Mouse (Mus musculus) liver, embryonic 14.5 days (tissue): ENCODE measurements around the gene Hps1. TPM values are rescaled to one million over a fixed set of nuclear protein-coding genes. Genes with fewer than 3 reads are reported as not detected.

Source experiments
- ATAC-seq: fragments of 200-750 bp; cut with Nextera tagmentation; 2 replicates; pipeline ENCODE4 v1.8.0; 2017; ENCODE audit warnings: moderate number of reproducible peaks, mild to moderate bottlenecking, moderate library complexity; ENCODE audit not compliant: insufficient read depth
- DNase-seq, 3 experiments: peaks; one replicate each; pipeline ENCODE4 v3.0.0-alpha.2; 2012 to 2013; ENCODE audit warnings: low read depth in 3 of 3, low spot score in 3 of 3
- H3K27ac ChIP-seq: fragments of 300-500 bp; sonication (generic); 2 replicates; pipeline ENCODE4 v1.5.1; 2014; ENCODE audit warnings: moderate library complexity, mild to moderate bottlenecking, control low read depth, inconsistent platforms
- H3K27me3 ChIP-seq: fragments of 300-500 bp; sonication (generic); 2 replicates; pipeline ENCODE4 v1.6.1; 2014; ENCODE audit warnings: mild to moderate bottlenecking, low read length, moderate library complexity; ENCODE audit not compliant: control insufficient read depth, insufficient read depth
- H3K36me3 ChIP-seq: fragments of 300-500 bp; sonication (generic); replicated peaks from 2 replicates; pipeline ENCODE4 v1.6.1; 2014; ENCODE audit warnings: low read depth; ENCODE audit not compliant: control insufficient read depth, insufficient read depth
- H3K4me1 ChIP-seq, 2 experiments: fragments of 200-500 bp in 1 of 2; fragments of 300-500 bp in 1 of 2; sonication (generic) in 1 of 2; replicated peaks; 2 replicates each; pipeline ENCODE4 v1.6.1; 2012 to 2014; ENCODE audit warnings: antibody characterized with exemption in 1 of 2, inconsistent platforms in 1 of 2, low read length in 1 of 2; ENCODE audit not compliant: control insufficient read depth in 2 of 2, insufficient read depth in 2 of 2
- H3K4me2 ChIP-seq: fragments of 300-500 bp; sonication (generic); 2 replicates; pipeline ENCODE4 v1.6.1; 2014; ENCODE audit warnings: low read depth, mild to moderate bottlenecking, control low read depth, moderate library complexity
- H3K4me3 ChIP-seq, 2 experiments: fragments of 200-500 bp in 1 of 2; fragments of 300-500 bp in 1 of 2; sonication (generic) in 1 of 2; 2 replicates each; pipeline ENCODE4 v1.5.1; 2012 to 2014; ENCODE audit warnings: low read depth in 2 of 2, low read length in 2 of 2, mild to moderate bottlenecking in 2 of 2, control low read depth in 1 of 2, inconsistent platforms in 1 of 2, moderate library complexity in 1 of 2; ENCODE audit not compliant: insufficient read depth in 1 of 2
- H3K9ac ChIP-seq: fragments of 300-500 bp; sonication (generic); replicated peaks from 2 replicates; pipeline ENCODE4 v1.6.1; 2014; ENCODE audit warnings: mild to moderate bottlenecking, control low read depth, moderate library complexity
- H3K9me3 ChIP-seq: fragments of 300-500 bp; sonication (generic); 2 replicates; pipeline ENCODE4 v1.6.1; 2016; ENCODE audit warnings: low read length, mixed read lengths; ENCODE audit not compliant: control insufficient read depth
- CTCF ChIP-seq: IDR thresholded peaks from 2 replicates; pipeline ENCODE4 v1.5.1; 2016; ENCODE audit warnings: antibody characterized with exemption, low read depth, control low read depth
- EP300 ChIP-seq: IDR thresholded peaks from 2 replicates; pipeline ENCODE4 v1.6.1; 2016; ENCODE audit warnings: antibody characterized with exemption, low read depth
- WGBS: fragments of 180-500 bp; shearing (Covaris S2); extraction: QIAGEN DNeasy Blood & Tissue Kit; methylation state at CpG from one replicate; pipeline ENCODE4 v1.1.7; 2014; ENCODE audit not compliant: insufficient replicate concordance; 5-methylcytosine and 5-hydroxymethylcytosine counted together
- polyA plus RNA-seq, 2 experiments: library from polyadenylated mRNA; depleted of rRNA in 1 of 2; stranded (reverse) in 1 of 2; unstranded in 1 of 2; fragments of >200 nt; fragmentation: Nextera tagmentation in 1 of 2; extraction: Ambion mirVana in 1 of 2; gene quantifications; 2 replicates each; pipeline versions ENCODE4 v1.2.1 to v1.2.3; 2012 to 2014

Gene Hps1
- polyA plus RNA-seq, 2 experiments, result 4.6 to 6.1 TPM

DNA sequence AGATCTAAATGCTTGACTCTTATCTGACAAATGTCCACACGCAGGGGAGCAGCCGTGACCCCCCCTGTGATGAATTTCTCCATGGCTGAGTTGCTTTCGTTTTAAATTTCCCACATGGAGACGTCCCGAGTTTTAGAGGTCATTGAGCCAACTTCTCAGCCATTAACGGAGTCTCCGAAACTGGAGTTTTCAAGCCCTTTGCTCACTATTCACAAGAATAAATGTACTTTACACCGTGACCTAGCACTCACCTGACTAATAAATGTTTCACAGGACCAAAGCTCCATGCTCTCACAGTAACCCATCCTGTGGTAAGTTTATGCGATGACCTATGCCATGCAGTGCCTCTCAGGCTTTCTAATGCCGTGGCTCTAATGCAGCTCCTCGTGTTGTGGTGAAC, 29.6 kb downstream of the Hps1 start:
- H3K4me1 ChIP-seq, result peaks cover 12 to 37% of the 10 kb centered on the region in 2 experiments
- TF ChIP-seq EP300 (no peak), CTCF (no peak)
- no peaks in the 10 kb centered on the region for H3K27me3 ChIP-seq
- ATAC-seq, result no peak
- H3K9ac ChIP-seq, result no peak overlapping the region
- WGBS, result 63% methylated on average over 11 of the region's 11 CpGs
- H3K9me3 ChIP-seq, result no peaks in the 10 kb centered on the region
- no peak overlapping the region for H3K4me3 ChIP-seq
- no peaks in the 10 kb centered on the region for H3K36me3 ChIP-seq
- H3K4me2 ChIP-seq, result no peak overlapping the region
- DNase-seq, result no peak
- no peak overlapping the region for H3K27ac ChIP-seq

DNA sequence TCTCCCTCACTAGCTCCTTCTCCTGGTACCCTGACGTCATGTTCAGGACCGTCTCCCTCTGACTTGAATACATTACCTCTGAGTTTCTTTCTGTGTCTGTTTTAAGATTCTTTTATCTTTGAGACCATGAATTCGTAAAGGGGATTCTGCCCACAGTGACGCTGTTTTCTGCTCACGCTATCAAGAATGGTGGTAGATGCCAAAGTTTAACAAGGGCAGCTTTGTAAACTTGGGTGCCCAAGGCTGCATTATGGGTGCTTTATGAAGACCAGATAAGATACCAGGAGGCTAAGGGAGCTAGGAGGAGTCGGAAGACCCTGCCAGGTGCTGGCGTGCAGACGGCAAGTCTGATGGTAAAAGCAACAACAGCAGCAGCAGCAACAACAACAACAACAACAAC, 33.1 kb downstream of the Hps1 start:
- Histone ChIP-seq H3K4me2 (no peak overlapping the region), H3K9me3 (no peaks in the 10 kb centered on the region), H3K4me1 (peaks cover 14 to 43% of the 10 kb centered on the region in 2 experiments), H3K36me3 (no peaks in the 10 kb centered on the region), H3K27ac (no peak overlapping the region), H3K4me3 (no peak overlapping the region), H3K9ac (no peak overlapping the region), H3K27me3 (no peaks in the 10 kb centered on the region)
- TF ChIP-seq EP300 (no peak), CTCF (no peak)
- WGBS, result 70% methylated on average over 8 of the region's 8 CpGs
- ATAC-seq (no peak), DNase-seq (no peak)

DNA sequence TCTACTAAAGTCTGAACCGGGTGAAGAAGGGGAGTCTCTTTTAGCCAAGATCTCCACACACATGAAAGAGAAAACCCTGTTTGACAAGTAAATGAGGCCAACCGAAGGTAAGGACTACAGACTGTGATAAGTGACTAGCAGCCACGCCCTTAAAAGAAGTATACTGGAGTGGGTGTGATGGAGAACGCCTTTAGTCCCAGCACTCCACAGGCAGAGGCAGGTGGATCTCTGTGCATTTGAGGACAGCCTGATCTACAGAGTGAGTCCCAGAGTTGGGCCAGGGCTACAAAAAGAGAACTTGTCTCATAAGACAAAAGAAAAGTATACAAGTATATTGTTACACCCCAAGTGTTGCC, 33.9 kb downstream of the Hps1 start:
- DNase-seq (peak in 1 of 3 experiments; percentile 23), ATAC-seq (0 out of 2 replicates have a peak, but pooled peaks have one; percentile 32)
- H3K27me3 ChIP-seq, result no peaks in the 10 kb centered on the region
- H3K9ac ChIP-seq, result no peak overlapping the region
- 16% methylated on average over 4 of the region's 4 CpGs for WGBS
- H3K27ac ChIP-seq, result no peak overlapping the region
- H3K9me3 ChIP-seq, result no peaks in the 10 kb centered on the region
- H3K4me1 ChIP-seq, result peaks cover 14 to 39% of the 10 kb centered on the region in 2 experiments
- H3K36me3 ChIP-seq, result no peaks in the 10 kb centered on the region
- no peak for TF ChIP-seq EP300
- no peak for TF ChIP-seq CTCF
- peak overlapping the region; percentile 34 for H3K4me2 ChIP-seq
- no peak overlapping the region for H3K4me3 ChIP-seq

DNA sequence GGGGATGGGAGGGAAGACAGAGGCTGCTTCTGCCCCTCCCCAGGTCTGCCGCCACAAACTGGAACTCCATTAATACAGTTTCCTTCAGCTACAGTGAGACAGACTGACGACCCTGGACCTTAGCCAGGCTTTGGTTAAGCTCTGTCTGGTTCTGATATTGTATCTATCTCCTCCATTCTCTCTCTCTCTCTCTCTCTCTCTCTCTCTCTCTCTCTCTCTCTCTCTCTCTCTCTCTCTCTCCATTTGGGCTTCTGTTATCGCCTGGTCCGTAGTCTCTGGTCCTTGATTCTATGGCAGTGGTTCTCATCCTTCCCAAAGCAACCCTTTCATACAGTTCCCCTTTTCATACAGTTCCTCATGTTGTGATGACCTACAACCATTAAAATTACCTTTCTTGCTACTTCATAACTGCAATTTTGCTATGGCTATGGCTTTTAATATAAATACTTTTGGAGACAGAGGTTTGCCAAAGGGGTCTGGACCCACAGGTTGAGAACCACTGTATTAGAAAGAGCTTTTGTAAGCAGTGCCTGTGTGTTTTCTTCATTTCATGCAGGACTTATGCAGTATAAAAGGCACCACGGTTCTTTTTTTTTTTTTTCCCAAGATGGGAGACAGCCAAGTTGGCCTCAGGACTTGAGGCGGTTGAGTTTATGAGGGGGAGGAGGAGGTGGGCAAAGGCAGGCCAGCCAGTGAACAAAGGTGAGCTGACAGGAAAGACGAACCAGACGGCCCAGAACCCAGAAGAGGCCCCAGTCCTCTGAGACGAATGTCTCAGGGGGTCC, 34.5 kb downstream of the Hps1 start:
- no peaks in the 10 kb centered on the region for H3K9me3 ChIP-seq
- H3K36me3 ChIP-seq, result no peaks in the 10 kb centered on the region
- TF ChIP-seq EP300 (peak; percentile 38; the same call in 1 of the 2 replicates), CTCF (no peak)
- H3K4me1 ChIP-seq, result peaks cover 14 to 43% of the 10 kb centered on the region in 2 experiments
- H3K4me2 ChIP-seq, result peak overlapping the region; percentile 34
- H3K9ac ChIP-seq, result no peak overlapping the region
- no peak overlapping the region for H3K4me3 ChIP-seq
- ATAC-seq (peak; percentile 33; the same call in 1 of the 2 replicates), DNase-seq (no peak)
- no peaks in the 10 kb centered on the region for H3K27me3 ChIP-seq
- 25% methylated on average over 9 of the region's 9 CpGs for WGBS
- no peak overlapping the region for H3K27ac ChIP-seq

DNA sequence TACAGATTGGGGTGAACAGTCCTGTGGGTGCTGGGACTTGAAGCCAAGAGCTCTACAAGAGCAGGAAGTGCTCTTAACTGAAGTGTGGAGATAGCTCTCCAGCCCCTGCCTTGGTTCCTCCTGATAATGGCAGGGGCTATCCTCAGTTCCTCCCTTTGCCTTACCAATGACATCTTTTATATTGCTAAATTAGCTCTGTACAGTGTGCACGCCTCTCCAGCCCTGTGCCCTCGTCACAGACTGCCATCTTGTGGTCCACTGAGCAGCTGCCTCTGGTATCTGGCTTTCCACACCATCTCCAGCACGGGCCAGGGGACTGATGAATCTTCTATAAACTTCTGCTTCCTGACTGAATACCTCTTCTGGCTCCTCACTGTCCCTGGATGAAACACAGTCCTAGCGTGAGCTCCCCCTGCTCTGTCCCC, 35.6 kb downstream of the Hps1 start:
- Histone ChIP-seq H3K4me3 (no peak overlapping the region), H3K9me3 (no peaks in the 10 kb centered on the region), H3K4me1 (peaks cover 14 to 42% of the 10 kb centered on the region in 2 experiments), H3K9ac (no peak overlapping the region), H3K4me2 (peak overlapping the region; percentile 23; the same call in 1 of the 2 replicates), H3K27me3 (no peaks in the 10 kb centered on the region), H3K27ac (no peak overlapping the region), H3K36me3 (no peaks in the 10 kb centered on the region)
- no peak for TF ChIP-seq EP300
- TF ChIP-seq CTCF, result peak; percentile 79
- WGBS, result 9% methylated on average over 4 of the region's 4 CpGs
- peak in 1 of 3 experiments; percentile 33 for DNase-seq
- peak; percentile 80 for ATAC-seq
